Mouse (Mus musculus) cerebellum, adult 9-11 months (tissue): ENCODE data around the gene Lrrc56.
"Not testable (repeated sequence)": the region's sequence is repeated elsewhere in the genome, so short reads cannot be mapped to it uniquely, and the experiment has no call there.

Experiments used
- DNase-seq: peaks from one replicate; pipeline ENCODE4 v3.0.0; 2022

The Lrrc56 gene

DNA sequence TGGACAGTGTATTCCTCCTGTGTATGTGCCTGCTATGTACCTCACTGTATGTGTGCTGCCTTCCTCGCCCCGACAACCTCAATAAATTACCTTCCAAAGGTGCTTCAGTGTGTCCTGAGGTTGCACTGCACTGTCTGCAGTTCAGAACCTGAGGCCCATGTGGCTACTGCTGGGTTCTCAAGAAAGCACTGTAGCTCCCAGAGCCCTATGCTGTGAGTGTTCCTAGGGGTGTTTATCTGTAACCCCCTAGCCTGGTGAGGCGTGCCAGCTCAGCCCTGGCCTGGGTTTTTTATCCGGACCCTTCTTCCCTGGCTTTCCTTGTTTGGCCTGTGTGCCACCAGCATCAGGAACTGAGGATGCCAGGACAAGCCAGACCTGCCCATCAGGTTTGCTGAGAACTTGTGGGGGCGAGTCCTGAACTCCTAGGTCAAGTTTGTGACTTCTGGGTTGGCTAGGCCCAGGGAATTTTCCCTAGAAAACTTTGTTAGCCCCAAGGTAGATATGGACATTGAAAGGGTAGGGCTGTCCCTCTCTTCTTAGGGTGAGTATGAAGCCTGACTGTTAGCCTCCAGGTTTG is 24.7 kb downstream of the Lrrc56 start:
- DNase-seq: no peak

DNA sequence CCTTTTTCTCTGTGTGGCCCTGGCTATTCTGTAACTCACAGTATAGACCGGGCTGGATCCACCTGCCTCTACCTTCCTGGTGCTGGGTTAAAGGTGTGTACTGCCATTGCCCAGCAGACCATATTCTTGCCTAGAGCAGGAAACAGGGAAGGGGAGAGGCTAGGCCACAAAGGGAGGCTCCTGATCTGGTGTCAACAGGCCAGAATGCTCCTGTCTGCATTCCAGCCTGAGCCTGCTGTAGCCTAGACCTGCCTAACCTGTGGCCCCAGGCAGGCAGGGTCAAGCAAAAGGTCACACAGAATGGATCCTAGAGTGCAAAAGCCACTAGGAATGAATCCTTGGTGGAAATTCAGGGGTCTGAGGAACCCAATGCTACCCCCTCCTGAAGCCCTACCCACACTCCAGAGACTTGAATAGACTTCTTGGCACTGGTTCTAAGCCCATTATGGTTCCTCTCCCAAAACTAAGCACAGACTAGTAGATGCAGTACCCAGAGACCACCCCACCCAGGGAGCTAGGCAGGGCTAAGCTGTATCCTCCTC is 25.7 kb downstream of the Lrrc56 start:
- no peak for DNase-seq

GRCm38 (mm10) chr7:141220377-141220776 is 26.4 kb downstream of the Lrrc56 start:
- DNase-seq: no peak

GRCm38 (mm10) chr7:141221249-141222125 is 27.5 kb downstream of the Lrrc56 start:
- DNase-seq: peak; percentile 95

GRCm38 (mm10) chr7:141222126-141222467 is 28.1 kb downstream of the Lrrc56 start:
- DNase-seq: no peak

GRCm38 (mm10) chr7:141222696-141223215 is 28.8 kb downstream of the Lrrc56 start:
- no peak for DNase-seq

GRCm38 (mm10) chr7:141226535-141226934 is 32.6 kb downstream of the Lrrc56 start:
- no peak for DNase-seq

DNA sequence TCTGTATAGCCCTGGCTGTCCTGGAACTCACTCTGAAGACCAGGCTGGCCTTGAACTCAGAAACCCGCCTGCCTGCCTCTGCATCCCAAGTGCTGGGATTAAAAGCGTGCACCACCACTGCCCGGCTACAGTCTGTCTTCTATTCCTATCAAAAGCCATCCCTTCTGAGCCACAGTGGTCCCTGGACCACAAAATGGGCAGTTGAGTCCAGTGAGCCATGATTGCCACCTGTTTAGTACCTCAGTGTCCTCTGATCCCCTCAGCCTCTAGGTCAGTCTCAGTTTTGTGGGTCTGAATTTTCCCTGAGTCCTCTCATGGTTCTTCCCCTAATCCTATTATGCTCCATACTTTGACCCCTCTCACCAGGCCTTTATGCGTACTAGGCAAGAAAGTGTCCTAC is 33.8 kb downstream of the Lrrc56 start:
- no peak for DNase-seq

- DNase-seq: peak; percentile 88
These were observed 34.5 kb downstream of the Lrrc56 start, which contains the start of gene Phrf1 for GRCm38 (mm10) chr7:141228279-141229067. TSS of gene Phrf1 (plus strand) at chr7:141228784.

DNA sequence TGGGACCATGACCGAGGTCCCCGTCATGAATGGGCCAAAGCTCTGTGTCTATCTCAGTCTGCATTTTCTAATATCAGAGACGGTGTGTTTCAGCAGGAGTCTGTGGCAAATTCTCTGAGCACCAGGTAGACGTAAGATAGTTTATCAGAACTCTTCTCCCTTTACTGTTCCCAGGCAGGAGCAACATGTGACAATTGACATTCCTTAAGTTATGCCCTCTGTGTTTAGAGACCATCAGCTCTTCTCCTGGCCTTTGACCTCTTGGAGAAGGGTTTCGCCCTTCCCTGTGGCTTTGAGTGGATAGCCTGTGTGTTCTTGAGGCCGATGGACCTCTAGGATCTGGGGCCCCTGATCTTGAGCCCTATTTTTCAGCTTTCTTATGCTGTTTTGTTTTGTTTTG is 35.7 kb downstream of the Lrrc56 start:
- DNase-seq: no peak

- no peak for DNase-seq
These were observed 36.6 kb downstream of the Lrrc56 start for GRCm38 (mm10) chr7:141230570-141230969.

- DNase-seq: peak; percentile 52
These were observed 37.2 kb downstream of the Lrrc56 start for GRCm38 (mm10) chr7:141231111-141231510.

DNA sequence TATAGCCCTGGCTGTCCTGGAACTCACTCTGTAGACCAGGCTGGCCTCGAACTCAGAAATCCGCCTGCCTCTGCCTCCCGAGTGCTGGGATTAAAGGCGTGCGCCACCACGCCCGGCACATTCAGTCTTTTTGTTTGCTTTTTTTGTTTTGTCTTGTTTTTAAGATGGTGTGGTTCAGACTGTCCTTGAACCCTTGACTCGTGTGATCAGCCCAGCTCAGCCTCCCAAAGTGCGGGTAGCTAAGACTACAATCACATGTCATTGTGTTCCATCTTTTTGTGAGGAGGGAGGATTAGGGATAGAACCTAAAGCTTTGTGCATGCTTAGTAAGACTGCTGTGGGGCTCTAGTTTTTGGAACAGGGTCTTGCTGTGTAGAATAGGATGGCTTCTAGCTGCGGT is 37.6 kb downstream of the Lrrc56 start:
- no peak for DNase-seq

DNA sequence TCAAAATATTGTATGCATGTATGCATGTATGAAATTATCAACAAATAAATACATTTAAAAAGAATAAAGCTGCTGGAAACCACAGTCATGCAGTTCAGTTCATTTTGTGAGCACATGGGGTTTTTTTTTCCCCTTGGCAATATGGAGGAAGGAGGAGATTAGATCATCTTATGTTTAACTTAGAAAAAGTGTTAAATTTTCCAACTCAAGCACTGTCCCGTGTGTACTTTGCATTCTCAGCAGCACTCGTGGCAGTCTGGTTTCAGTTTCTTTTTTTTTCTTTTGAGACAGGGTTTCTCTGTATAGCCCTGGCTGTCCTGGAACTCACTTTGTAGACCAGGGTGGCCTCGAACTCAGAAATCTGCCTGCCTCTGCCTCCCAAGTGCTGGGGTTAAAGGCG is 56.5 kb downstream of the Lrrc56 start:
- not testable (repeated sequence) for DNase-seq

- no peak for DNase-seq
These were observed 62.2 kb downstream of the Lrrc56 start for GRCm38 (mm10) chr7:141256159-141256558.
